Mouse (Mus musculus): ENCODE results near the gene Tmem258. TPM values are rescaled to one million over a fixed set of nuclear protein-coding genes. Genes with fewer than 3 reads are reported as not detected.
"Not testable (repeated sequence)": the region's sequence is repeated elsewhere in the genome, so short reads cannot be mapped to it uniquely, and the experiment has no call there.

The Tmem258 gene
- polyA plus RNA-seq (2014; fragmentation: Nextera tagmentation; extraction: Ambion mirVana) = 344 and 377 TPM in 2 replicates

DNA sequence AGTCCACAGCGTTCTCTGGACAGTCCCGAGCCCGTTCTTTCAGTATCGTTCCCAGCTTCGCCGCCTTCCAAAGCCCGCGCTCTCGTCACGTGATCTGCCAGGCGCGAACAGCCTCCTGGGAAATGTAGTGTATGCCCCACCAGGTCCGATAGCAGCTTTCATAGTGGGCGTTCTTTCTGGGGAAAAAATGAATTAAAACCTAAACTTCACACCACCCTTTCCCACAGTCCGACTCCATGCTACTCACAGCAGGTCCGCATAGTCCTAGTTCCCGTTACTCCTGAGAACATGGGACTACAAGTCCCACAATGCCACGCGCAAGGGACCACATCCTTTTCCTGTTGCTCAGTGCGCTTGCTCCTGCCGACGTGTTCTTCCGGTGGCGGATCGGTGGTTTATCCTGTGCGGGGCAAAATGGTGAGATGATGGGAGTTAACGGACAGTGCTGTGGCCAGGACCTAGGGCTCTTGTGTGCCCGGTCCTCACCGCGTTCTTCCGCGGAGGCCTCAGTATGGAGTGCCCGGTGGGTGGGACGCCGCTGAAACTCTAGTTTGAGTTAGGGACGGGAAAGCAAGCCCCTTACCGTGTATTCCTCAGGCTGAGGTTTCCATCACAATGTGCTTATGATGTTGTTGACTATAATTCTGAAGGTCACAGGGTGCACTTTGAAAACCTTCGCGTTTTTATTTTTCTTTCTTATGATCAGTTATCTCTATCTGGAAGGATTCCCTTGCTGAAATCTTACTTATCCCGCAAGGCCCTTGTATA is at the start of gene Tmem258, which contains the start of gene Fen1:
TSS of gene Tmem258 (plus strand) at position 167 of the 768 bp plus-strand sequence.
TSS of gene Fen1 (minus strand) at position 322 of the 768 bp plus-strand sequence.
- Histone ChIP-seq H3K9ac (replicated peaks; ENCODE audit: low read length) (peak within 1 kb of the TSS; percentile 88), H3K27me3 (ENCODE audit: control insufficient read depth, insufficient read depth, low read length) (no peaks in the 10 kb centered on the region), H3K27ac (replicated peaks; ENCODE audit: low read depth, low read length) (peak within 1 kb of the TSS; percentile 73), H3K36me3 (replicated peaks; ENCODE audit: control insufficient read depth, insufficient read depth, low read depth, low read length) (peaks cover 7% of the 10 kb centered on the region), H3K4me2 (ENCODE audit: low read depth, low read length) (peak within 1 kb of the TSS; percentile 88), H3K9me3 (replicated peaks; ENCODE audit: control insufficient read depth, low read length) (no peaks in the 10 kb centered on the region), H3K4me1 (ENCODE audit: control insufficient read depth, insufficient read depth, low read length) (no peaks in the 10 kb centered on the region), H3K4me3 (ENCODE audit: low read depth, low read length) (peak within 1 kb of the TSS; percentile 92)
- under 1% methylated on average over 40 of the region's 40 CpGs for WGBS
- DNase-seq (ENCODE audit: low spot score) (peak; percentile 88), ATAC-seq (replicated peaks; ENCODE audit: insufficient number of reproducible peaks, low FRiP score, low TSS enrichment, low read depth) (peak; percentile 86)

- no peak overlapping the region for H3K9ac ChIP-seq (replicated peaks; ENCODE audit: low read length)
- 79% methylated on average over 2 of the region's 2 CpGs for WGBS
- ATAC-seq (replicated peaks; ENCODE audit: insufficient number of reproducible peaks, low FRiP score, low TSS enrichment, low read depth) = no peak
- H3K27ac ChIP-seq (replicated peaks; ENCODE audit: low read depth, low read length) = no peak overlapping the region
- H3K4me2 ChIP-seq (ENCODE audit: low read depth, low read length) = no peak overlapping the region
- H3K27me3 ChIP-seq (ENCODE audit: control insufficient read depth, insufficient read depth, low read length) = no peaks in the 10 kb centered on the region
- DNase-seq (ENCODE audit: low spot score) = no peak
- no peaks in the 10 kb centered on the region for H3K4me1 ChIP-seq (ENCODE audit: control insufficient read depth, insufficient read depth, low read length)
- no peak overlapping the region for H3K4me3 ChIP-seq (ENCODE audit: low read depth, low read length)
- H3K9me3 ChIP-seq (replicated peaks; ENCODE audit: control insufficient read depth, low read length) = no peaks in the 10 kb centered on the region
- no peaks in the 10 kb centered on the region for H3K36me3 ChIP-seq (replicated peaks; ENCODE audit: control insufficient read depth, insufficient read depth, low read depth, low read length)
These were observed 46.1 kb upstream of the Tmem258 start for GRCm38 (mm10) chr19:10157725-10158124.

DNA sequence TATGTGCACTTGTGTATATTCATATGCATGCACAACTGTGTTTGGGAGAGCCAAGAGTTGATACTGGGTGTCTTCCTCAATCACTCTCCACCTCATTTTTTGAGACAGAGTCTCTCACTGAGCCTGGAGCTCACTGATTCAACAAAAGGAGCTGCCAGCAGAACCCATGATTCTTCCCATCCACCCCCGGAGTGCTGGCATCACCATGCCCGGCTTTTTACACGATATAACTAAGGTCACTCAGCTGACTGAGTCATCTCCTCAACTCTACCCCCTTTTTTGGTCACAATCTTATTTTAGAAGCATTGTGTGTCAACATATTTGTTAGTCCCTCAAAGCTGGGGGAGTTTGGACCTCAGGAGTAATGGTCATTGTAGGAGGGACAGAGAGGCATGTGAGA is 39.9 kb upstream of the Tmem258 start:
- H3K27ac ChIP-seq (replicated peaks; ENCODE audit: low read depth, low read length) = no peak overlapping the region
- H3K27me3 ChIP-seq (ENCODE audit: control insufficient read depth, insufficient read depth, low read length) = no peaks in the 10 kb centered on the region
- H3K4me2 ChIP-seq (ENCODE audit: low read depth, low read length) = no peak overlapping the region
- no peak for DNase-seq (ENCODE audit: low spot score)
- no peaks in the 10 kb centered on the region for H3K36me3 ChIP-seq (replicated peaks; ENCODE audit: control insufficient read depth, insufficient read depth, low read depth, low read length)
- no peak overlapping the region for H3K4me3 ChIP-seq (ENCODE audit: low read depth, low read length)
- H3K9ac ChIP-seq (replicated peaks; ENCODE audit: low read length) = no peak overlapping the region
- no peak for ATAC-seq (replicated peaks; ENCODE audit: insufficient number of reproducible peaks, low FRiP score, low TSS enrichment, low read depth)
- WGBS = 88% methylated on average over 3 of the region's 3 CpGs
- H3K4me1 ChIP-seq (ENCODE audit: control insufficient read depth, insufficient read depth, low read length) = no peaks in the 10 kb centered on the region
- H3K9me3 ChIP-seq (replicated peaks; ENCODE audit: control insufficient read depth, low read length) = no peaks in the 10 kb centered on the region

DNA sequence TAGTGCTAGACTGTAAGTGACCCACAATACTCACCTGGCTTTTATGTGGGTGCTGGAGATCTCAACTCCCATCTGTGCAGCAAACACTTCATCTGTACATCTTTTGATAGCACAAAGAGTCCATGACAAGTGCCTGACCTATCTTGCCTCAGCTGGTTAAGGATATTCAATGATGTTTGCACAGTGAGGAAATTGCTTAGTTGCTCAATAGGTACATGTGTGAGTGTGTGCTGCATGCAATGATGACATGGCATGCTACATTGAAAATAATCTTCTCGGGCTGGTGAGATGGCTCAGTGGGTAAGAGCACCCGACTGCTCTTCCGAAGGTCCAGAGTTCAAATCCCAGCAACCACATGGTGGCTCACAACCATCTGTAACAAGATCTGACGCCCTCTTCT is 37.9 kb upstream of the Tmem258 start:
- H3K9ac ChIP-seq (replicated peaks; ENCODE audit: low read length); H3K27ac ChIP-seq (replicated peaks; ENCODE audit: low read depth, low read length); H3K9me3 ChIP-seq (replicated peaks; ENCODE audit: control insufficient read depth, low read length); H3K4me1 ChIP-seq (ENCODE audit: control insufficient read depth, insufficient read depth, low read length); H3K36me3 ChIP-seq (replicated peaks; ENCODE audit: control insufficient read depth, insufficient read depth, low read depth, low read length); H3K27me3 ChIP-seq (ENCODE audit: control insufficient read depth, insufficient read depth, low read length); DNase-seq (ENCODE audit: low spot score); H3K4me3 ChIP-seq (ENCODE audit: low read depth, low read length); ATAC-seq (replicated peaks; ENCODE audit: insufficient number of reproducible peaks, low FRiP score, low TSS enrichment, low read depth); H3K4me2 ChIP-seq (ENCODE audit: low read depth, low read length): not testable (repeated sequence)
- 85% methylated on average over 4 of the region's 4 CpGs for WGBS

- H3K27me3 ChIP-seq (ENCODE audit: control insufficient read depth, insufficient read depth, low read length) = no peaks in the 10 kb centered on the region
- H3K4me3 ChIP-seq (ENCODE audit: low read depth, low read length) = no peak overlapping the region
- WGBS = 79% methylated on average over 4 of the region's 4 CpGs
- H3K9ac ChIP-seq (replicated peaks; ENCODE audit: low read length) = no peak overlapping the region
- no peak overlapping the region for H3K27ac ChIP-seq (replicated peaks; ENCODE audit: low read depth, low read length)
- ATAC-seq (replicated peaks; ENCODE audit: insufficient number of reproducible peaks, low FRiP score, low TSS enrichment, low read depth) (no peak), DNase-seq (ENCODE audit: low spot score) (no peak)
- no peak overlapping the region for H3K4me2 ChIP-seq (ENCODE audit: low read depth, low read length)
- H3K36me3 ChIP-seq (replicated peaks; ENCODE audit: control insufficient read depth, insufficient read depth, low read depth, low read length) = no peaks in the 10 kb centered on the region
- no peaks in the 10 kb centered on the region for H3K4me1 ChIP-seq (ENCODE audit: control insufficient read depth, insufficient read depth, low read length)
- H3K9me3 ChIP-seq (replicated peaks; ENCODE audit: control insufficient read depth, low read length) = no peaks in the 10 kb centered on the region
These were observed 36.7 kb upstream of the Tmem258 start for GRCm38 (mm10) chr19:10167112-10167511.

DNA sequence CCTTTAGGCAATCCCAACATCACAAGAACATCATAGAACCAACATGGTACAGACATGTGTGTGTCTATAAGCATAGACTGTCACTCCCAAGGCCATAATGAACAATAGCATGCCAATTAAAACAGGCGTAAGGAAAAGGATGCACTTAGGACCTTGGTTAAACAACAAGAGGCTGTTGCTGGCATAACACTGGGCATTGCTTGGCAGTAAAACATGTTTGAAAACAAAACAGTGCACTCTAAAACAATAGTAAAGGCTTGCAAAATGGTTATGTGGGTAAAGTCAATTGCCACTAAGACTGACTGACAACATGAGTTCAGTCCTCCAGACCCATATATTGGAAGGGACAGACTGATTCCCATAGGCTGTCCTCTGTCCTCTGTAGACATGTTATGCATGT is 35.9 kb upstream of the Tmem258 start:
- H3K4me2 ChIP-seq (ENCODE audit: low read depth, low read length) = no peak overlapping the region
- no peaks in the 10 kb centered on the region for H3K9me3 ChIP-seq (replicated peaks; ENCODE audit: control insufficient read depth, low read length)
- ATAC-seq (replicated peaks; ENCODE audit: insufficient number of reproducible peaks, low FRiP score, low TSS enrichment, low read depth) = no peak
- H3K27ac ChIP-seq (replicated peaks; ENCODE audit: low read depth, low read length) = no peak overlapping the region
- no peak for DNase-seq (ENCODE audit: low spot score)
- no peaks in the 10 kb centered on the region for H3K4me1 ChIP-seq (ENCODE audit: control insufficient read depth, insufficient read depth, low read length)
- no peak overlapping the region for H3K9ac ChIP-seq (replicated peaks; ENCODE audit: low read length)
- 78% methylated on average over 1 of the region's 1 CpGs for WGBS
- no peaks in the 10 kb centered on the region for H3K36me3 ChIP-seq (replicated peaks; ENCODE audit: control insufficient read depth, insufficient read depth, low read depth, low read length)
- no peaks in the 10 kb centered on the region for H3K27me3 ChIP-seq (ENCODE audit: control insufficient read depth, insufficient read depth, low read length)
- H3K4me3 ChIP-seq (ENCODE audit: low read depth, low read length) = no peak overlapping the region

- DNase-seq (ENCODE audit: low spot score) = no peak
- no peak for ATAC-seq (replicated peaks; ENCODE audit: insufficient number of reproducible peaks, low FRiP score, low TSS enrichment, low read depth)
- H3K27ac ChIP-seq (replicated peaks; ENCODE audit: low read depth, low read length) = no peak overlapping the region
- no peak overlapping the region for H3K9ac ChIP-seq (replicated peaks; ENCODE audit: low read length)
- H3K36me3 ChIP-seq (replicated peaks; ENCODE audit: control insufficient read depth, insufficient read depth, low read depth, low read length) = no peaks in the 10 kb centered on the region
- H3K27me3 ChIP-seq (ENCODE audit: control insufficient read depth, insufficient read depth, low read length) = no peaks in the 10 kb centered on the region
- no peaks in the 10 kb centered on the region for H3K9me3 ChIP-seq (replicated peaks; ENCODE audit: control insufficient read depth, low read length)
- 85% methylated on average over 3 of the region's 3 CpGs for WGBS
- H3K4me2 ChIP-seq (ENCODE audit: low read depth, low read length) = no peak overlapping the region
- H3K4me3 ChIP-seq (ENCODE audit: low read depth, low read length) = no peak overlapping the region
- no peaks in the 10 kb centered on the region for H3K4me1 ChIP-seq (ENCODE audit: control insufficient read depth, insufficient read depth, low read length)
These were observed 35.4 kb upstream of the Tmem258 start for GRCm38 (mm10) chr19:10168441-10168840.

GRCm38 (mm10) chr19:10169179-10169578 is 34.6 kb upstream of the Tmem258 start:
- DNase-seq (ENCODE audit: low spot score) (no peak), ATAC-seq (replicated peaks; ENCODE audit: insufficient number of reproducible peaks, low FRiP score, low TSS enrichment, low read depth) (no peak)
- no peaks in the 10 kb centered on the region for H3K36me3 ChIP-seq (replicated peaks; ENCODE audit: control insufficient read depth, insufficient read depth, low read depth, low read length)
- H3K9ac ChIP-seq (replicated peaks; ENCODE audit: low read length) = no peak overlapping the region
- H3K27ac ChIP-seq (replicated peaks; ENCODE audit: low read depth, low read length) = no peak overlapping the region
- H3K4me3 ChIP-seq (ENCODE audit: low read depth, low read length) = no peak overlapping the region
- no peaks in the 10 kb centered on the region for H3K4me1 ChIP-seq (ENCODE audit: control insufficient read depth, insufficient read depth, low read length)
- H3K9me3 ChIP-seq (replicated peaks; ENCODE audit: control insufficient read depth, low read length) = no peaks in the 10 kb centered on the region
- H3K4me2 ChIP-seq (ENCODE audit: low read depth, low read length) = no peak overlapping the region
- H3K27me3 ChIP-seq (ENCODE audit: control insufficient read depth, insufficient read depth, low read length) = no peaks in the 10 kb centered on the region
